Mouse (Mus musculus) myocyte (in vitro differentiated cells): ENCODE measurements around the gene Pawr.

Experiments used
- E2F4 ChIP-seq: IDR thresholded peaks from one replicate; pipeline ENCODE4 v1.6.1; 2011; ENCODE audit warnings: mild to moderate bottlenecking, control low read depth, moderate library complexity; ENCODE audit not compliant: insufficient read depth
- MYOD1 ChIP-seq, 3 experiments: IDR thresholded peaks; one replicate each; pipeline ENCODE4 v1.6.1; 2011; ENCODE audit warnings: control low read depth in 2 of 3, low read depth in 2 of 3, mild to moderate bottlenecking in 2 of 3, moderate library complexity in 1 of 3; ENCODE audit not compliant: insufficient read length in 2 of 3, control insufficient read depth in 1 of 3
- MYOG ChIP-seq, 3 experiments: IDR thresholded peaks; one replicate each; pipeline ENCODE4 v1.6.1; 2011; ENCODE audit warnings: control low read depth in 2 of 3, low read depth in 2 of 3, mild to moderate bottlenecking in 2 of 3; ENCODE audit not compliant: insufficient read length in 2 of 3, control insufficient read depth in 1 of 3, insufficient read depth in 1 of 3
- POLR2A ChIP-seq: IDR thresholded peaks from one replicate; pipeline ENCODE4 v1.6.1; 2011; ENCODE audit warnings: low read depth, mild to moderate bottlenecking, control low read depth, moderate library complexity; ENCODE audit not compliant: insufficient read length
- POLR2AphosphoS2 ChIP-seq: IDR thresholded peaks from one replicate; pipeline ENCODE4 v1.6.1; 2011; ENCODE audit warnings: low read depth, control low read depth; ENCODE audit not compliant: insufficient read length
- TCF12 ChIP-seq: IDR thresholded peaks from one replicate; pipeline ENCODE4 v1.6.1; 2011; ENCODE audit warnings: mild to moderate bottlenecking, control low read depth; ENCODE audit not compliant: poor library complexity, insufficient read depth, severe bottlenecking
- TCF3 ChIP-seq: IDR thresholded peaks from one replicate; pipeline ENCODE4 v1.6.1; 2011; ENCODE audit warnings: low read depth, control low read depth; ENCODE audit not compliant: insufficient read length
- USF1 ChIP-seq: IDR thresholded peaks from one replicate; pipeline ENCODE4 v1.6.1; 2011; ENCODE audit warnings: low read depth, mild to moderate bottlenecking, control low read depth, moderate library complexity

GRCm38 (mm10) chr10:108408025-108408424 is 76.1 kb downstream of the Pawr start:
- TF ChIP-seq TCF12 (no peak), POLR2A (no peak), POLR2AphosphoS2 (no peak), MYOD1 (IDR thresholded peaks at IDR 0.05; ENCODE audit: control insufficient read depth in 1 of 3, insufficient read length in 2 of 3, low read depth in 2 of 3) (no peak), MYOG (IDR thresholded peaks at IDR 0.05; ENCODE audit: control insufficient read depth in 1 of 3, insufficient read depth in 1 of 3, insufficient read length in 2 of 3, low read depth in 2 of 3) (no peak), USF1 (no peak), TCF3 (no peak), E2F4 (no peak)
